Mouse (Mus musculus): Measurements from ENCODE around the gene Paxip1. TPM values are rescaled to one million over a fixed set of nuclear protein-coding genes. Genes with fewer than 3 reads are reported as not detected.

Paxip1 gene
- polyA plus RNA-seq, 1 experiment from 2014 or later = 8.0 TPM

- Histone ChIP-seq H3K36me3 (ENCODE audit: control insufficient read depth, insufficient read depth) (no peaks in the 10 kb centered on the region), H3K27ac (ENCODE audit: low read depth, low read length) (no peak overlapping the region), H3K9ac (ENCODE audit: low read depth, low read length) (no peak overlapping the region), H3K4me1 (replicated peaks; ENCODE audit: control insufficient read depth, insufficient read depth, low read length) (no peaks in the 10 kb centered on the region), H3K9me3 (ENCODE audit: control insufficient read depth) (no peaks in the 10 kb centered on the region), H3K4me3 (ENCODE audit: low read depth, low read length) (no peak overlapping the region), H3K4me2 (replicated peaks; ENCODE audit: low read depth) (no peak overlapping the region), H3K27me3 (replicated peaks; ENCODE audit: control insufficient read depth, insufficient read depth, low read length) (no peaks in the 10 kb centered on the region)
- TF ChIP-seq CTCF (IDR thresholded peaks at IDR 0.05; ENCODE audit: low read depth) = no peak
- no peak for ATAC-seq
- WGBS = 83% methylated on average over 5 of the region's 5 CpGs
Observed at GRCm38 (mm10) chr5:27732288-27732868, 59.1 kb downstream of the Paxip1 start.

- Histone ChIP-seq H3K4me3 (ENCODE audit: low read depth, low read length) (no peak overlapping the region), H3K27me3 (replicated peaks; ENCODE audit: control insufficient read depth, insufficient read depth, low read length) (no peaks in the 10 kb centered on the region), H3K9me3 (ENCODE audit: control insufficient read depth) (no peaks in the 10 kb centered on the region), H3K9ac (ENCODE audit: low read depth, low read length) (no peak overlapping the region), H3K4me1 (replicated peaks; ENCODE audit: control insufficient read depth, insufficient read depth, low read length) (no peaks in the 10 kb centered on the region), H3K4me2 (replicated peaks; ENCODE audit: low read depth) (no peak overlapping the region), H3K36me3 (ENCODE audit: control insufficient read depth, insufficient read depth) (no peaks in the 10 kb centered on the region), H3K27ac (ENCODE audit: low read depth, low read length) (no peak overlapping the region)
- no peak for TF ChIP-seq CTCF (IDR thresholded peaks at IDR 0.05; ENCODE audit: low read depth)
- ATAC-seq = no peak
- WGBS = 73% methylated on average over 1 of the region's 1 CpGs
Observed at GRCm38 (mm10) chr5:27731392-27731791, 60.1 kb downstream of the Paxip1 start.

- no peak for TF ChIP-seq CTCF (IDR thresholded peaks at IDR 0.05; ENCODE audit: low read depth)
- no peak for ATAC-seq
- 58% methylated on average over 5 of the region's 5 CpGs for WGBS
Observed at GRCm38 (mm10) chr5:27730666-27731065, 60.8 kb downstream of the Paxip1 start.

GRCm38 (mm10) chr5:27724460-27724859 lies 67.0 kb downstream of the Paxip1 start:
- no peaks in the 10 kb centered on the region for H3K9me3 ChIP-seq (ENCODE audit: control insufficient read depth)
- H3K4me2 ChIP-seq (replicated peaks; ENCODE audit: low read depth) = no peak overlapping the region
- peak; percentile 67 for TF ChIP-seq CTCF (IDR thresholded peaks at IDR 0.05; ENCODE audit: low read depth)
- no peak overlapping the region for H3K27ac ChIP-seq (ENCODE audit: low read depth, low read length)
- ATAC-seq = no peak
- H3K4me3 ChIP-seq (ENCODE audit: low read depth, low read length) = no peak overlapping the region
- H3K9ac ChIP-seq (ENCODE audit: low read depth, low read length) = no peak overlapping the region
- H3K36me3 ChIP-seq (ENCODE audit: control insufficient read depth, insufficient read depth) = no peaks in the 10 kb centered on the region
- 30% methylated on average over 2 of the region's 2 CpGs for WGBS
- H3K4me1 ChIP-seq (replicated peaks; ENCODE audit: control insufficient read depth, insufficient read depth, low read length) = no peaks in the 10 kb centered on the region
- H3K27me3 ChIP-seq (replicated peaks; ENCODE audit: control insufficient read depth, insufficient read depth, low read length) = no peaks in the 10 kb centered on the region

More at GRCm38 (mm10) chr5:27730666-27731065, 60.8 kb downstream of the Paxip1 start:
- no peak overlapping the region for H3K4me3 ChIP-seq (ENCODE audit: low read depth, low read length)
- no peaks in the 10 kb centered on the region for H3K36me3 ChIP-seq (ENCODE audit: control insufficient read depth, insufficient read depth)
- H3K4me1 ChIP-seq (replicated peaks; ENCODE audit: control insufficient read depth, insufficient read depth, low read length) = no peaks in the 10 kb centered on the region
- H3K27me3 ChIP-seq (replicated peaks; ENCODE audit: control insufficient read depth, insufficient read depth, low read length) = no peaks in the 10 kb centered on the region
- H3K27ac ChIP-seq (ENCODE audit: low read depth, low read length) = no peak overlapping the region
- no peaks in the 10 kb centered on the region for H3K9me3 ChIP-seq (ENCODE audit: control insufficient read depth)
- no peak overlapping the region for H3K4me2 ChIP-seq (replicated peaks; ENCODE audit: low read depth)
- H3K9ac ChIP-seq (ENCODE audit: low read depth, low read length) = no peak overlapping the region

GRCm38 (mm10) chr5:27719311-27719710 lies 72.2 kb downstream of the Paxip1 start:
- Histone ChIP-seq H3K9me3 (ENCODE audit: control insufficient read depth) (no peaks in the 10 kb centered on the region), H3K27me3 (replicated peaks; ENCODE audit: control insufficient read depth, insufficient read depth, low read length) (no peaks in the 10 kb centered on the region), H3K4me2 (replicated peaks; ENCODE audit: low read depth) (no peak overlapping the region), H3K4me3 (ENCODE audit: low read depth, low read length) (no peak overlapping the region), H3K36me3 (ENCODE audit: control insufficient read depth, insufficient read depth) (no peaks in the 10 kb centered on the region), H3K9ac (ENCODE audit: low read depth, low read length) (no peak overlapping the region), H3K4me1 (replicated peaks; ENCODE audit: control insufficient read depth, insufficient read depth, low read length) (no peaks in the 10 kb centered on the region), H3K27ac (ENCODE audit: low read depth, low read length) (no peak overlapping the region)
- no peak for ATAC-seq
- WGBS = 67% methylated on average over 2 of the region's 2 CpGs
- no peak for TF ChIP-seq CTCF (IDR thresholded peaks at IDR 0.05; ENCODE audit: low read depth)

- H3K9me3 ChIP-seq (ENCODE audit: control insufficient read depth) = no peaks in the 10 kb centered on the region
- no peak overlapping the region for H3K4me3 ChIP-seq (ENCODE audit: low read depth, low read length)
- no peak for TF ChIP-seq CTCF (IDR thresholded peaks at IDR 0.05; ENCODE audit: low read depth)
- H3K27ac ChIP-seq (ENCODE audit: low read depth, low read length) = no peak overlapping the region
- no peak for ATAC-seq
- H3K36me3 ChIP-seq (ENCODE audit: control insufficient read depth, insufficient read depth) = no peaks in the 10 kb centered on the region
- no peaks in the 10 kb centered on the region for H3K27me3 ChIP-seq (replicated peaks; ENCODE audit: control insufficient read depth, insufficient read depth, low read length)
- no peak overlapping the region for H3K4me2 ChIP-seq (replicated peaks; ENCODE audit: low read depth)
- H3K9ac ChIP-seq (ENCODE audit: low read depth, low read length) = no peak overlapping the region
- no peaks in the 10 kb centered on the region for H3K4me1 ChIP-seq (replicated peaks; ENCODE audit: control insufficient read depth, insufficient read depth, low read length)
Observed at GRCm38 (mm10) chr5:27717301-27717700, 74.2 kb downstream of the Paxip1 start.

- H3K4me3 ChIP-seq (ENCODE audit: low read depth, low read length) = no peak overlapping the region
- H3K9me3 ChIP-seq (ENCODE audit: control insufficient read depth) = no peaks in the 10 kb centered on the region
- H3K4me1 ChIP-seq (replicated peaks; ENCODE audit: control insufficient read depth, insufficient read depth, low read length) = no peaks in the 10 kb centered on the region
- H3K27ac ChIP-seq (ENCODE audit: low read depth, low read length) = no peak overlapping the region
- no peak for TF ChIP-seq CTCF (IDR thresholded peaks at IDR 0.05; ENCODE audit: low read depth)
- no peaks in the 10 kb centered on the region for H3K36me3 ChIP-seq (ENCODE audit: control insufficient read depth, insufficient read depth)
- 82% methylated on average over 4 of the region's 4 CpGs for WGBS
- no peak overlapping the region for H3K4me2 ChIP-seq (replicated peaks; ENCODE audit: low read depth)
- no peak overlapping the region for H3K9ac ChIP-seq (ENCODE audit: low read depth, low read length)
- no peaks in the 10 kb centered on the region for H3K27me3 ChIP-seq (replicated peaks; ENCODE audit: control insufficient read depth, insufficient read depth, low read length)
- no peak for ATAC-seq
Observed at GRCm38 (mm10) chr5:27716026-27716425, 75.5 kb downstream of the Paxip1 start.

All from intestine, postnatal 0 days (tissue).